Mouse (Mus musculus) leukemia stem cell, adult 10-12 weeks (primary cell): Measurements from ENCODE around the gene 3110040N11Rik. TPM values are rescaled to one million over a fixed set of nuclear protein-coding genes. Genes with fewer than 3 reads are reported as not detected.

Experiments
- polyA plus RNA-seq: library from polyadenylated mRNA; stranded (reverse); fragments of >175 nt; gene quantifications from 2 replicates; pipeline ENCODE4 v1.2.3, GENCODE M21; 2012; ENCODE audit warnings: low replicate concordance

3110040N11Rik gene
- polyA plus RNA-seq = 8.8 and 9.5 TPM in 2 replicates

DNA sequence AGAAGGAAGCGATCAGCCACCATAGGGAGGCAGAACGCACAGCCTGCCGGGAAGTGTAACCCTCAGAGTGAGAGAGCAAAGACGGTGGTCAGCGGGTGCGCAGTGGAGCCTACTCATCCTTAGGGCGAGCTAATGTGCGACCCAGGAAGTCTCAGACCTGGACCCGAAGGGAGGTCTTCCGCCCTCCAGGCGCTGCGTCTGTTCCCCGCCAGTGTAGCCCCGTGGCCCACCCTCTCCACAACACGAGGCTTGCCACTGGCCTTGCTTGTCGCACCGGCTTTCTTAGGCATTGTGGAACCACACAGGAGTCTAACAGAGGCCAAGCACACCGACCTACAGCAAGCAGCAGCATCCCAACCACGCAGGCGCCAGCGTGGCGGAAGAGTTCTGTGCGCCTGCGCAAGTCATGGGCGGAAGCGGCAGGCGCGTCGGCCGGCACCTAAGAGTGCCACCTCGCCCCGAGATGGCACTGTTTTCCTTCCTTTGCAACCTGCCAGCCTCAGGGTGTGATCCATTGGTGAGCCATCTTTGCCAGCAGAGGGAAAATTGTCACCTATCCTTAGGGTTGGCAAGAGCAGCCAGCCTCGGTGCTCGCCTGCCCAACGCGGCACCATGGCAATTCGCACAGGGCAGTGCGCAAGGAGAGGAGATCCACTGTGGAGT, at the start of gene 3110040N11Rik:
Gene 3110040N11Rik, minus strand, starts transcription at position 384 of the 663 bp plus-strand sequence.

DNA sequence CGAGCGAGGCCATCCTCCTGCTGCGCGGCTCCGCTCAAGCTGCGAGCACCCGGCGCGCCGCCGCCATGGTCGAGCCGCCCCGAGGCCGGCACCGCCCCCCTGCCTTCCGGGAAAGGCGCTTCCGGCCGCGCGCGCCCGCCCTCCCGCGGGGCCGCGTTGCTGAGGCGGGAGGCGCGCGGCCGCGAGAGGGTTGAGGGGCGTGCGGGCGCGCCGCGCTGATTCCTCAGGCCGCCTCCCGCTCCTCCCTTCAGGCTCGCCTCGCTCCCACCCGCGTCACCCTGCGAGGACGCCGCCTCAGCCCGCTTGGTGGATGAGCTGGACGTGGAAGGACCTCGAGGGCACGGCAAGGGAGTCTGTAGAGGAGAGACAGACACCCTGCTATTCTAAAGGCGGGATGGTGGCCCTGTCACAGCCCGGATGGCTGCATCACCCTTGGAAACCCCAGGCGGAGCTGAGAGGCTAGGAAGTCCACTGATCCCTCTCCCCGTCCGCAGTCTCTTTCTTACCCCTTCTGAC, 40.2 kb upstream of the 3110040N11Rik start, which contains the start of gene Btbd1:
Gene Btbd1, minus strand, starts transcription at position 53 of the 516 bp plus-strand sequence.

DNA sequence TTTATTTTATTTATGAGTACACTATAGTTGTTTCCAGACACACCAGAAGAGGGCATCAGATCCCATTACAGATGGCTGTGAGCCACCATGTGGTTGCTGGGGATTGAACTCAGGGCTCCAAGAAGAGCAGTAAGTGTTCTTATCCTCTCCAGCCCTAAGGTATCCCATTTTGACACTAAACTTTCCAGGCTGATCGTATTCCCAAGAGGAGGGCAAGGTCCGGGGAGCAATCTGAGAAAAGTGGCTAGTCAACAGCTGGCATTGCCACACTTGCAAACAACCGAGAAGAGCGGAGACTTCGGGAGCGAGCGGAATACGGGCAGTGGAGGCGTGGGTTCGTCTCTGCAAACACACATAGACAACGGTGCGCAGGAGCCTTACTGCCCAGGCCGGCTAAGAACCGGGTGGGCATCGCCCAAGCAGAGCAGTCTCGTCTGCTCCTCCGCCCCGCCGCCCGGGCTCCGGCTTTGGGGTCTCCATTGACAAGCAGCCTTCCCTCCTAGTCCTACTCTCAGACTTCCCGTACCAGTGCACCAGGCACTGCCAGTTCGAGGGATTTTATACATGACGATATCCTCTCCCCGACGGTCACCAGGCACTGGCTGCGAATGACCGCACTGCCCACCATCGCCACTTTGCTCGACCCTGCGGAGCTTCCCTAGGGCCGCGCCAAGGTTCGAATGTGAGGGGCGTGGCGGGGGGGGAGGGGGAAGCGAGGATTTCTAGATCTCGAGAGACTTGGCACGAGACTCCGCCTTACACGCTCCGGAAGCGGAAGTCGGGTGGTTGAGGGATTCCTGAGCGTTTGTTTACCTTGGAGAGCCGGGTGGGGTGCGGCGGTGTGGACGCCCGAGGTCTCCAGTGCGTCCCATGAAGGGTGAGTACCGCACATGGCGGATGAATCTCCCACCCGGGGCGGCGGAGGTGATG, 26.8 kb downstream of the 3110040N11Rik start, which contains the start of gene Ramac:
Gene Ramac, plus strand, starts transcription at position 746 of the 930 bp plus-strand sequence.

Other genes with a start within 250 kb of the 3110040N11Rik start
- not detected in 2 replicates for gene Fsd2, start 222.5 kb downstream of the 3110040N11Rik start, polyA plus RNA-seq
- gene Whamm, start 218.2 kb downstream of the 3110040N11Rik start, polyA plus RNA-seq = 12.9 and 16.2 TPM in 2 replicates
- gene Homer2, start 82.0 kb downstream of the 3110040N11Rik start, polyA plus RNA-seq = 0.20 and 0.39 TPM in 2 replicates
- 1.4 and 4.5 TPM in 2 replicates for gene Ramac, start 26.6 kb downstream of the 3110040N11Rik start, polyA plus RNA-seq
- 9.1 and 9.7 TPM in 2 replicates for gene Btbd1, start 40.0 kb upstream of the 3110040N11Rik start, polyA plus RNA-seq
- not detected in 2 replicates for gene Gm10160, start 66.3 kb upstream of the 3110040N11Rik start, polyA plus RNA-seq
- gene Tm6sf1, start 69.5 kb upstream of the 3110040N11Rik start, polyA plus RNA-seq = 10.0 and 11.9 TPM in 2 replicates
- gene Hdgfl3, start 145.0 kb upstream of the 3110040N11Rik start, polyA plus RNA-seq = 0.17 and 0.23 TPM in 2 replicates
- gene Bnc1, start 202.8 kb upstream of the 3110040N11Rik start, polyA plus RNA-seq = not detected in 2 replicates